Mouse (Mus musculus): ENCODE measurements around the gene Ifna5. TPM values are rescaled to one million over a fixed set of nuclear protein-coding genes. Genes with fewer than 3 reads are reported as not detected.

Gene Ifna5
- polyA plus RNA-seq (2012) = not detected in 2 replicates

GRCm38 (mm10) chr4:88835225-88835624 is at the start of gene Ifna5:
Gene Ifna5, plus strand, starts transcription at chr4:88835525.

DNA sequence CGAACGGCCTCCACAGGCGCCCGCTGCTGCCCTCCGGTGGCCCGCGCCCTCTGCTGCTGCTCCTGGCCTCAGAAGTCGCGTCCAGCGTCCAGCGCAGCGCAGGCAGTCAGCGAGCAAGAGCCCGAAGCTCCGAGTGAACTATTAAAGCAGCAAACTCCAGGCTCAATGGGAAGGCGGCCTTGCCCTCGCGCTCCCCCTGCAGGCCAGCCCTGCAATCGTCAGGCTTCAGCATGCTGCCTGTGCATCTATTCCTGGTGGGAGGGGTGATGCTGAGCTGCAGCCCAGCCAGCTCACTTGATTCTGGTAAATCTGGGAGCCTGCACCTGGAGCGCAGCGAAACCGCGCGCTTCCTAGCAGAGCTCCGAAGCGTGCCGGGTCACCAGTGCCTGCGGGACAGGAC is 46.9 kb upstream of the Ifna5 start, which contains the start of gene Gm13277:
TSS of gene Gm13277 (plus strand) at position 231 of the 400 bp plus-strand sequence.

GRCm38 (mm10) chr4:88791250-88791649 is 44.1 kb upstream of the Ifna5 start, which contains the start of gene Gm13278:
Gene Gm13278, plus strand, starts transcription at chr4:88791550.

GRCm38 (mm10) chr4:88793936-88794675 is 41.2 kb upstream of the Ifna5 start, which contains the start of gene Gm13275:
Gene Gm13275, plus strand, starts transcription at chr4:88794487.

GRCm38 (mm10) chr4:88797097-88797496 is 38.2 kb upstream of the Ifna5 start, which contains the start of gene Gm13279:
Gene Gm13279, plus strand, starts transcription at chr4:88797397.

GRCm38 (mm10) chr4:88799365-88799764 is 36.0 kb upstream of the Ifna5 start, which contains the start of gene Gm13285:
Gene Gm13285, plus strand, starts transcription at chr4:88799665.

GRCm38 (mm10) chr4:88802954-88803353 is 32.4 kb upstream of the Ifna5 start, which contains the start of gene Gm13287:
Gene Gm13287, plus strand, starts transcription at chr4:88803254.

GRCm38 (mm10) chr4:88805231-88805630 is 30.1 kb upstream of the Ifna5 start, which contains the start of gene Gm13288:
Gene Gm13288, plus strand, starts transcription at chr4:88805531.

DNA sequence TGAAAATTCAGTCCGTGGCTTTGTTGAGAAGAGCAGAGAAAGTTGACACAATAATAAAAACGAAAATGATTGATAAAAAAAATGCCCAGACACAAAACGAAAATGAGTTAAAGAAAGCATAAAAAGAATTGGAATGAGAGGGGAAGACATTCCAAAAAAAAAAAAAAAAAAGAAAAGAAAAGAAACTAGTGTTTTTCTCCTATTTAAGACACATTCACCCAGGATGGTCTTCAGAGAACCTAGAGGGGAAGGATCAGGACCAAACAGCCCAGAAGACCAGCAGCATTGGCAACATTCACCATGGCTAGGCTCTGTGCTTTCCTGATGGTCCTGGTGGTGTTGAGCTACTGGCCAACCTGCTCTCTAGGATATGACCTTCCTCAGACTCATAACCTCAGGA is 19.4 kb upstream of the Ifna5 start, which contains the start of gene Ifna7:
TSS of gene Ifna7 (plus strand) at position 301 of the 400 bp plus-strand sequence.

GRCm38 (mm10) chr4:88819659-88820058 is 15.7 kb upstream of the Ifna5 start, which contains the start of gene Ifna11:
Gene Ifna11, plus strand, starts transcription at chr4:88819959.

DNA sequence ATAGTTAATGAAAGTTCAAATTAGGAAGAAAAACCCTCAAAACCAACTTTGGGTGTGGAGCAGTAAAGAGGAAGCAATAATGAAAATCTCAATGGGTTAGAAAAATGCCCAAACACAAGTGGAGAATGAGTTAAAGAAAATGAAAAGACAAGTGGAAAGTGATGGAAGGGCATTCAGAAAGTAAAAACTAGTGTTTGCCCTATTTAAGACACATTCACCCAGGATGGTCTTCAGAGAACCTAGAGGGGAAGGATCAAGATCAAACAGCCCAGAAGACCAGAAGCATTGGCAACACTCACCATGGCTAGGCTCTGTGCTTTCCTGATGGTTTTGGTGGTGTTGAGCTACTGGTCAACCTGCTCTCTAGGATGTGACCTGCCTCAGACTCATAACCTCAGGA is 8.2 kb upstream of the Ifna5 start, which contains the start of gene Ifna6:
TSS of gene Ifna6 (plus strand) at position 301 of the 400 bp plus-strand sequence.

DNA sequence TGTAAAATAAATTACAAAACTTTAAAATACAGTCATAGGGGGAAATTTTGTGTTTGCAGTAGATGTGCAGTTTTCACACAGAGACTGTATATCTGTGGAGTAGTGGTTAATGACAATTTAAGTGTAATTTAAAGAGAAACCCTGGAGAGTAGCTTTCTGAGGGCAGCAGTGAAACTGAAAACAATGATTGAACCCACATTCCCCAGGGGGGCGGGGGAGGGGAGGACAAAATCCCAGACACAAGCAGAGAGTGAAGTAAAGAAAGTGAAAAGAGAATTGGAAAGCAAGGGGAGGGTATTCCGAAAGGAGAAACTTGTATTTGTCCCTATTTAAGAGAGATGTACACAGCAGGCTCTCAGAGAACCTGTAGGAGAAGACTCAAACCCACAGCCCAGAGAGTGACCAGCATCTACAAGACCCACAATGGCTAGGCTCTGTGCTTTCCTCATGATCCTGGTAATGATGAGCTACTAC is 6.2 kb downstream of the Ifna5 start, which contains the start of gene Ifna4:
TSS of gene Ifna4 (plus strand) at position 424 of the 474 bp plus-strand sequence.

GRCm38 (mm10) chr4:88849698-88850097 is 14.4 kb downstream of the Ifna5 start, which contains the start of gene Ifna1:
Gene Ifna1, plus strand, starts transcription at chr4:88850087.

DNA sequence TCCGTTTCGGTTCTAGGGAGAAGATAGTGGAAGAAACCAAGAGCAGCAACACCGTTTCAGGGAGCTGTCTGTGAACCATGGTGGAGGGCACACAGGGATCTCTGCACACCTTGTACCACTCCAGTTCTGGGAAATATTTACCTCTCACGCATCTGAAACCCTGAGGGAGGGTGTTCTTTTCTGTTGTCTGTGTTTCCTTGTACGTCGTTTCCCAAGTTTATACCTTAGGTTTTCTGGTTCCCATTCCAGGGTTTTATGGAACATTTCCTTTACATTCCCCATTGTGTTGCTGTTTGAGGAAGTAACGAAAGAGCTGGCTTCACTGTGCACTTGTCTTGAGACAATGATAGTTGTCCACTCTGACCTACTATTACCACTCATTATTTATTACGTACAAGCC is 44.8 kb downstream of the Ifna5 start, which contains the start of gene Ifne:
TSS of gene Ifne (minus strand) at position 101 of the 400 bp plus-strand sequence.

Other genes with a start within 250 kb of the Ifna5 start
- not detected in 2 replicates for gene Ifna9, start 243.1 kb upstream of the Ifna5 start, polyA plus RNA-seq (2012)
- not detected in 2 replicates for gene Ifna12, start 232.1 kb upstream of the Ifna5 start, polyA plus RNA-seq (2012)
- gene C87499, start 201.1 kb upstream of the Ifna5 start, polyA plus RNA-seq (2012) = not detected in 2 replicates
- gene Ifna13, start 191.1 kb upstream of the Ifna5 start, polyA plus RNA-seq (2012) = not detected in 2 replicates
- not detected in 2 replicates for gene Ifna16, start 158.6 kb upstream of the Ifna5 start, polyA plus RNA-seq (2012)
- gene Ifna2, start 151.6 kb upstream of the Ifna5 start, polyA plus RNA-seq (2012) = not detected in 2 replicates
- gene Ifnab, start 144.2 kb upstream of the Ifna5 start, polyA plus RNA-seq (2012) = not detected in 2 replicates
- 1.2 and 1.3 TPM in 2 replicates for gene Gm26566, start 113.7 kb upstream of the Ifna5 start, polyA plus RNA-seq (2012)
- gene Klhl9, start 113.1 kb upstream of the Ifna5 start, polyA plus RNA-seq (2012) = 6.6 and 7.6 TPM in 2 replicates
- not detected in 2 replicates for gene Gm13271, start 80.7 kb upstream of the Ifna5 start, polyA plus RNA-seq (2012)
- gene Gm13283, start 75.4 kb upstream of the Ifna5 start, polyA plus RNA-seq (2012) = 0.12 and 0.13 TPM in 2 replicates
- not detected in 2 replicates for gene Gm13290, start 61.7 kb upstream of the Ifna5 start, polyA plus RNA-seq (2012)
- gene Gm13289, start 58.6 kb upstream of the Ifna5 start, polyA plus RNA-seq (2012) = not detected in 2 replicates
- not detected in 2 replicates for gene Gm13272, start 55.7 kb upstream of the Ifna5 start, polyA plus RNA-seq (2012)
- gene Ifnz, start 53.4 kb upstream of the Ifna5 start, polyA plus RNA-seq (2012) = not detected in 2 replicates
- gene Gm13276, start 49.8 kb upstream of the Ifna5 start, polyA plus RNA-seq (2012) = not detected in 2 replicates
- gene Gm13277, start 46.9 kb upstream of the Ifna5 start, polyA plus RNA-seq (2012) = not detected in 2 replicates
- not detected in 2 replicates for gene Gm13278, start 44.0 kb upstream of the Ifna5 start, polyA plus RNA-seq (2012)
- gene Gm13275, start 41.0 kb upstream of the Ifna5 start, polyA plus RNA-seq (2012) = not detected in 2 replicates
- gene Gm13279, start 38.1 kb upstream of the Ifna5 start, polyA plus RNA-seq (2012) = not detected in 2 replicates
- not detected in 2 replicates for gene Gm13285, start 35.9 kb upstream of the Ifna5 start, polyA plus RNA-seq (2012)
- not detected in 2 replicates for gene Gm13287, start 32.3 kb upstream of the Ifna5 start, polyA plus RNA-seq (2012)
- 0.06 and 0.09 TPM in 2 replicates for gene Gm13288, start 30.0 kb upstream of the Ifna5 start, polyA plus RNA-seq (2012)
- gene Ifna7, start 19.3 kb upstream of the Ifna5 start, polyA plus RNA-seq (2012) = not detected in 2 replicates
- not detected in 2 replicates for gene Ifna11, start 15.6 kb upstream of the Ifna5 start, polyA plus RNA-seq (2012)
- not detected in 2 replicates for gene Ifna6, start 8.1 kb upstream of the Ifna5 start, polyA plus RNA-seq (2012)
- gene Ifna4, start 6.3 kb downstream of the Ifna5 start, polyA plus RNA-seq (2012) = not detected in 2 replicates
- not detected in 2 replicates for gene Ifna1, start 14.6 kb downstream of the Ifna5 start, polyA plus RNA-seq (2012)
- not detected in 2 replicates for gene Ifne, start 44.7 kb downstream of the Ifna5 start, polyA plus RNA-seq (2012)

Data from megakaryocyte-erythroid progenitor cell, adult 5 weeks (primary cell).